Comparison of ENCODE assay signal across 9 mouse cellular contexts in genomic region chr11:106302634-106303033, GRCm38 (mm10). TPM values are rescaled to one million over a fixed set of nuclear protein-coding genes. Genes with fewer than 3 reads are reported as not detected.
DNase-seq lines count a peak whose midpoint lies in the region; ATAC-seq and TF ChIP-seq lines count a peak whose summit lies in the region.
"Had no signal": no experiment of that assay in that cellular context is flagged by ENCODE, and none has a peak within 500 bp of the region (broad histone marks: within the 10 kb centered on the region; RNA-seq: fewer than 3 reads in every experiment).

No protein-coding gene starts in this region.

- no peaks in the 10 kb centered on the region for H3K4me1 ChIP-seq in forebrain, embryonic 11.5 days (replicated peaks; ENCODE audit: control insufficient read depth, insufficient read depth, low read length)
- H3K4me1 ChIP-seq in forebrain, embryonic 16.5 days (replicated peaks; ENCODE audit: control insufficient read depth, insufficient read depth, low read length) = no peaks in the 10 kb centered on the region
- H3K4me1 ChIP-seq in liver, embryonic 14.5 days (replicated peaks; ENCODE audit: control insufficient read depth in 2 of 2, insufficient read depth in 2 of 2, low read length in 1 of 2) = 0 out of 4 replicates have a peak, but pooled peaks cover 0 to 2% of the 10 kb centered on the region in 2 experiments
- H3K4me1 ChIP-seq in small intestine, adult 2 months (ENCODE audit: control insufficient read depth, insufficient read depth, insufficient read length, low read length) = no peaks in the 10 kb centered on the region; the same call in 1 of the 2 replicates
- H3K4me1 ChIP-seq: midbrain, embryonic 12.5 days had no signal

- H3K36me3 ChIP-seq in forebrain, embryonic 11.5 days (ENCODE audit: control insufficient read depth, insufficient read depth, low read length) = no peaks in the 10 kb centered on the region
- H3K36me3 ChIP-seq in forebrain, embryonic 16.5 days (ENCODE audit: control insufficient read depth, insufficient read depth) = no peaks in the 10 kb centered on the region
- H3K36me3 ChIP-seq in liver, embryonic 14.5 days (replicated peaks; ENCODE audit: control insufficient read depth, insufficient read depth, low read depth) = no peaks in the 10 kb centered on the region
- no peaks in the 10 kb centered on the region for H3K36me3 ChIP-seq in small intestine, adult 2 months (ENCODE audit: control insufficient read depth, insufficient read depth, low read length)
- H3K36me3 ChIP-seq: midbrain, embryonic 12.5 days had no signal

- TF ChIP-seq CTCF in liver, embryonic 14.5 days (IDR thresholded peaks at IDR 0.05; ENCODE audit: low read depth) = peak; percentile 91
- peak; percentile 77; the same call in 1 of the 2 replicates for TF ChIP-seq CTCF in small intestine, adult 2 months (IDR thresholded peaks at IDR 0.05; ENCODE audit: extremely low read depth, insufficient read length, insufficient replicate concordance, low read depth, low read length)

- H3K27me3 ChIP-seq in forebrain, embryonic 11.5 days (ENCODE audit: control insufficient read depth, insufficient read depth, low read length) = no peaks in the 10 kb centered on the region
- no peaks in the 10 kb centered on the region for H3K27me3 ChIP-seq in forebrain, embryonic 16.5 days (replicated peaks; ENCODE audit: control insufficient read depth, insufficient read depth, low read length)
- H3K27me3 ChIP-seq in liver, embryonic 14.5 days (ENCODE audit: control insufficient read depth, insufficient read depth, low read length) = no peaks in the 10 kb centered on the region
- H3K27me3 ChIP-seq in small intestine, adult 2 months (ENCODE audit: control insufficient read depth, insufficient read depth, low read length) = no peaks in the 10 kb centered on the region
- H3K27me3 ChIP-seq: midbrain, embryonic 12.5 days had no signal

- no peak overlapping the region for H3K4me2 ChIP-seq in forebrain, embryonic 11.5 days (ENCODE audit: low read depth, low read length, severe bottlenecking)
- no peak overlapping the region for H3K4me2 ChIP-seq in forebrain, embryonic 16.5 days (ENCODE audit: low read length)
- no peak overlapping the region for H3K4me2 ChIP-seq in liver, embryonic 14.5 days (ENCODE audit: low read depth)
- H3K4me2 ChIP-seq: midbrain, embryonic 12.5 days had no signal

- no peaks in the 10 kb centered on the region for H3K9me3 ChIP-seq in forebrain, embryonic 11.5 days (ENCODE audit: control insufficient read depth, low read length)
- no peaks in the 10 kb centered on the region for H3K9me3 ChIP-seq in forebrain, embryonic 16.5 days (ENCODE audit: control insufficient read depth, low read length)
- no peaks in the 10 kb centered on the region for H3K9me3 ChIP-seq in liver, embryonic 14.5 days (ENCODE audit: control insufficient read depth, low read length)
- H3K9me3 ChIP-seq: midbrain, embryonic 12.5 days had no signal

- H3K4me3 ChIP-seq in forebrain, embryonic 11.5 days (ENCODE audit: low read depth, low read length) = no peak overlapping the region
- H3K4me3 ChIP-seq in forebrain, embryonic 16.5 days (replicated peaks; ENCODE audit: low read length) = no peak overlapping the region
- no peak overlapping the region for H3K4me3 ChIP-seq in liver, embryonic 14.5 days (ENCODE audit: insufficient read depth in 1 of 2, low read depth in 2 of 2, low read length in 2 of 2)
- no peak overlapping the region for H3K4me3 ChIP-seq in small intestine, adult 2 months (ENCODE audit: low read depth, low read length)
- H3K4me3 ChIP-seq: midbrain, embryonic 12.5 days had no signal

- ATAC-seq in forebrain, embryonic 11.5 days (replicated peaks; ENCODE audit: low FRiP score) = 0 out of 2 replicates have a peak, but pooled peaks have one; percentile 39
- no peak for ATAC-seq in forebrain, embryonic 16.5 days
- peak; percentile 39; the same call in 1 of the 2 replicates for ATAC-seq in liver, embryonic 14.5 days (ENCODE audit: insufficient read depth)

- DNase-seq in forebrain, embryonic 11.5 days (ENCODE audit: low spot score) = peak; percentile 82
- DNase-seq in right cerebral cortex, adult 18-20 months = peak; percentile 12
- DNase-seq in right cerebral cortex, postnatal 36 days (ENCODE audit: low spot score in 2 of 2) = no peak
- peak; percentile 44 for DNase-seq in cerebellum, adult 11 months
- peak; percentile 66 to 79 for DNase-seq in heart, postnatal 36 days
- peak; percentile 30 to 41 (median 35) for DNase-seq in liver, embryonic 14.5 days (ENCODE audit: low read depth in 3 of 3, low spot score in 3 of 3)

- WGBS in forebrain, embryonic 11.5 days = 20% methylated on average over 2 of the region's 2 CpGs
- 13% methylated on average over 2 of the region's 2 CpGs for whole genome bisulfite sequencing in forebrain, embryonic 16.5 days
- WGBS in liver, embryonic 14.5 days (ENCODE audit: insufficient replicate concordance) = 8% methylated on average over 2 of the region's 2 CpGs
- WGBS in small intestine, adult 2 months = 2% methylated on average over 2 of the region's 2 CpGs

- TF ChIP-seq POLR2A in small intestine, adult 2 months (IDR thresholded peaks at IDR 0.05; ENCODE audit: low read depth, low read length) = no peak

- H3K27ac ChIP-seq in forebrain, embryonic 11.5 days (ENCODE audit: low read depth, low read length) = no peak overlapping the region
- no peak overlapping the region for H3K27ac ChIP-seq in forebrain, embryonic 16.5 days (ENCODE audit: low read length)
- H3K27ac ChIP-seq in liver, embryonic 14.5 days = no peak overlapping the region
- no peak overlapping the region for H3K27ac ChIP-seq in small intestine, adult 2 months (ENCODE audit: insufficient read depth, low read depth, low read length)
- H3K27ac ChIP-seq: midbrain, embryonic 12.5 days had no signal

- no peak overlapping the region for H3K9ac ChIP-seq in forebrain, embryonic 11.5 days (ENCODE audit: low read length)
- no peak overlapping the region for H3K9ac ChIP-seq in forebrain, embryonic 16.5 days (replicated peaks; ENCODE audit: low read depth, low read length)
- H3K9ac ChIP-seq in liver, embryonic 14.5 days (replicated peaks) = no peak overlapping the region
- H3K9ac ChIP-seq: midbrain, embryonic 12.5 days had no signal

- intact Hi-C loops in heart, postnatal 36 days (cut with DNase I) = loop anchor here (1.0 to 2.0 kb wide), 3 partner anchors 23 to 90 kb away; no protein-coding TSS in a partner anchor

- TF ChIP-seq EP300 in liver, embryonic 14.5 days (IDR thresholded peaks at IDR 0.05; ENCODE audit: low read depth) = no peak

RNA-seq across cellular contexts. Expression of gene Gh, which starts 1.0 kb away (rescaled TPM):
- polyA plus RNA-seq in forebrain, embryonic 11.5 days (2014; fragmentation: Nextera tagmentation; extraction: Ambion mirVana) = not detected in 2 replicates
- polyA plus RNA-seq in forebrain, embryonic 16.5 days (2015; fragmentation: Nextera tagmentation; extraction: Ambion mirVana) = not detected in 2 replicates
- total RNA-seq in heart, postnatal 36 days (2021) = not detected
- not detected in 2 replicates for polyA plus RNA-seq in liver, embryonic 14.5 days (2012; rRNA removed)
- polyA plus RNA-seq in liver, embryonic 14.5 days (2014; fragmentation: Nextera tagmentation; extraction: Ambion mirVana) = not detected in 2 replicates
- polyA plus RNA-seq in small intestine, adult 2 months (2012; rRNA removed) = 0.24 TPM in 1 of 2 replicates, not detected in the other
- polyA plus RNA-seq: midbrain, embryonic 12.5 days had no signal

RNA-seq across cellular contexts. Expression of gene Cd79b, which starts 11.9 kb away (rescaled TPM):
- polyA plus RNA-seq in forebrain, embryonic 11.5 days (2014; fragmentation: Nextera tagmentation; extraction: Ambion mirVana) = 0.31 and 0.79 TPM in 2 replicates
- polyA plus RNA-seq in forebrain, embryonic 16.5 days (2015; fragmentation: Nextera tagmentation; extraction: Ambion mirVana) = 0.65 and 0.75 TPM in 2 replicates
- 1 to 10 TPM; 1.9 to 3.0 TPM for total RNA-seq in heart, postnatal 36 days (2021)
- polyA plus RNA-seq in liver, embryonic 14.5 days (2012; rRNA removed) = 3.1 and 3.7 TPM in 2 replicates
- polyA plus RNA-seq in liver, embryonic 14.5 days (2014; fragmentation: Nextera tagmentation; extraction: Ambion mirVana) = 4.5 and 4.9 TPM in 2 replicates
- polyA plus RNA-seq in small intestine, adult 2 months (2012; rRNA removed) = 12.6 and 21.2 TPM in 2 replicates

RNA-seq across cellular contexts. Expression of gene Tcam1, which starts 26.2 kb away (rescaled TPM):
- 0.15 and 0.29 TPM in 2 replicates for polyA plus RNA-seq in forebrain, embryonic 11.5 days (2014; fragmentation: Nextera tagmentation; extraction: Ambion mirVana)
- polyA plus RNA-seq in forebrain, embryonic 16.5 days (2015; fragmentation: Nextera tagmentation; extraction: Ambion mirVana) = 0.11 and 0.17 TPM in 2 replicates
- total RNA-seq in heart, postnatal 36 days (2021) = not detected
- polyA plus RNA-seq in liver, embryonic 14.5 days (2012; rRNA removed) = 0.17 and 0.20 TPM in 2 replicates
- polyA plus RNA-seq in liver, embryonic 14.5 days (2014; fragmentation: Nextera tagmentation; extraction: Ambion mirVana) = 0.09 and 0.18 TPM in 2 replicates
- 0.05 TPM in 2 replicates for polyA plus RNA-seq in small intestine, adult 2 months (2012; rRNA removed)

RNA-seq across cellular contexts. Expression of gene Smarcd2, which starts 29.9 kb away (rescaled TPM):
- 27.2 and 27.7 TPM in 2 replicates for polyA plus RNA-seq in forebrain, embryonic 11.5 days (2014; fragmentation: Nextera tagmentation; extraction: Ambion mirVana)
- polyA plus RNA-seq in forebrain, embryonic 16.5 days (2015; fragmentation: Nextera tagmentation; extraction: Ambion mirVana) = 12.4 and 13.7 TPM in 2 replicates
- 10 to 100 TPM; 19.1 to 19.9 TPM for total RNA-seq in heart, postnatal 36 days (2021)
- polyA plus RNA-seq in liver, embryonic 14.5 days (2012; rRNA removed) = 38.8 and 39.1 TPM in 2 replicates
- polyA plus RNA-seq in liver, embryonic 14.5 days (2014; fragmentation: Nextera tagmentation; extraction: Ambion mirVana) = 23.9 and 29.0 TPM in 2 replicates
- 40.6 and 101 TPM in 2 replicates for polyA plus RNA-seq in small intestine, adult 2 months (2012; rRNA removed)

RNA-seq across cellular contexts. Expression of gene Psmc5, which starts 46.7 kb away (rescaled TPM):
- polyA plus RNA-seq in forebrain, embryonic 11.5 days (2014; fragmentation: Nextera tagmentation; extraction: Ambion mirVana) = 368 and 384 TPM in 2 replicates
- 270 and 287 TPM in 2 replicates for polyA plus RNA-seq in forebrain, embryonic 16.5 days (2015; fragmentation: Nextera tagmentation; extraction: Ambion mirVana)
- 100 to 1,000 TPM; 102 to 105 TPM for total RNA-seq in heart, postnatal 36 days (2021)
- 59.6 and 107 TPM in 2 replicates for polyA plus RNA-seq in liver, embryonic 14.5 days (2012; rRNA removed)
- polyA plus RNA-seq in liver, embryonic 14.5 days (2014; fragmentation: Nextera tagmentation; extraction: Ambion mirVana) = 123 and 132 TPM in 2 replicates
- polyA plus RNA-seq in small intestine, adult 2 months (2012; rRNA removed) = 10.2 and 19.4 TPM in 2 replicates

Comparison
In these comparisons a context has a peak if more than half of its experiments do, and no peak if none do; other contexts are left out.
1. DNase-seq: peak in forebrain, embryonic 11.5 days (single experiment), right cerebral cortex, adult 18-20 months (single experiment), cerebellum, adult 11 months (single experiment), heart, postnatal 36 days (2 of 2) and liver, embryonic 14.5 days (3 of 3); none in right cerebral cortex, postnatal 36 days (0 of 2).